Mouse (Mus musculus) kidney, adult 2 months (tissue): ENCODE data around the gene Pfdn2. TPM values are rescaled to one million over a fixed set of nuclear protein-coding genes. Genes with fewer than 3 reads are reported as not detected.

Experiments
- DNase-seq: peaks from one replicate; pipeline ENCODE4 v3.0.0; 2021
- H3K27ac ChIP-seq: fragments of 200-500 bp; 2 replicates; pipeline ENCODE4 v1.5.1; 2012; ENCODE audit warnings: low read depth, low read length, control low read depth, inconsistent platforms; ENCODE audit not compliant: insufficient read depth
- H3K27me3 ChIP-seq: fragments of 200-500 bp; replicated peaks from 2 replicates; pipeline ENCODE4 v1.6.1; 2012; ENCODE audit warnings: mild to moderate bottlenecking, moderate library complexity, low read length, inconsistent platforms; ENCODE audit not compliant: control insufficient read depth, insufficient read depth
- H3K36me3 ChIP-seq: fragments of 200-500 bp; 2 replicates; pipeline ENCODE4 v1.6.1; 2012; ENCODE audit warnings: mild to moderate bottlenecking, moderate library complexity, low read length, inconsistent platforms; ENCODE audit not compliant: control insufficient read depth, insufficient read depth
- H3K4me1 ChIP-seq: fragments of 200-500 bp; 2 replicates; pipeline ENCODE4 v1.6.1; 2011; ENCODE audit warnings: low read length; ENCODE audit not compliant: control insufficient read depth, insufficient read depth
- H3K4me3 ChIP-seq: fragments of 200-500 bp; 2 replicates; pipeline ENCODE4 v1.5.1; 2011; ENCODE audit warnings: mild to moderate bottlenecking, low read depth, low read length, control low read depth; ENCODE audit not compliant: insufficient read depth
- CTCF ChIP-seq: fragments of 200-500 bp; conservative IDR thresholded peaks from 2 replicates; pipeline ENCODE4 v1.5.1; 2011; ENCODE audit warnings: low read depth, mild to moderate bottlenecking, control low read depth, low read length, moderate library complexity, mixed read lengths; ENCODE audit not compliant: insufficient read depth, insufficient read length
- POLR2A ChIP-seq: fragments of 200-500 bp; IDR thresholded peaks from one replicate; pipeline ENCODE4 v1.6.1; 2011; ENCODE audit warnings: low read depth, low read length, control low read depth
- WGBS: fragments of 180-500 bp; shearing (Covaris S2); methylation state at CpG from one replicate; pipeline ENCODE4 v1.1.7; 2018; 5-methylcytosine and 5-hydroxymethylcytosine counted together
- polyA plus RNA-seq: library from polyadenylated mRNA; depleted of rRNA; stranded (reverse); fragments of >200 nt; gene quantifications from 2 replicates; pipeline ENCODE4 v1.2.3, GENCODE M21; 2012

Gene Pfdn2
- polyA plus RNA-seq, 1 experiment: 37.0 TPM

DNA sequence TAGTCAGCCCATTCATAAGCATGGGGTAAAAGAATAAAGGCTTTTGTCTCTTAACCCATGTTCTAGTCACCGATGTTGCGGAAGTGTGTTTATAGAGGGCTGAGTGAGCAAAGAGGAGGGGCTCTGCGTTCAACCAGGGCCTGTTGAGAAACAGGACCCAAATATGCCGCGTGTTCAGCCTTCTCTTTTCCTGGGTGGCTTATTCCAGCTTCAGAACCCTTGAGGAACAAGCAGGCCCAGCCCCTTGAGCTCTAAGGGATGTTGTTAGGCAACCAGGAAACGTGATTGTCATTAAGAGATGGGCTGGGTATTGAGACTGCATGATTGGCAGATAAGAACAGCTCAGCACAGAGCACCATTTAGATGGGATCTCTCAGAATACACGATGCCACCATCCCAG is 20.5 kb downstream of the Pfdn2 start:
- no peaks in the 10 kb centered on the region for H3K36me3 ChIP-seq
- no peaks in the 10 kb centered on the region for H3K27me3 ChIP-seq
- H3K4me3 ChIP-seq: no peak overlapping the region
- TF ChIP-seq CTCF (no peak), POLR2A (no peak)
- DNase-seq: no peak
- no peak overlapping the region for H3K27ac ChIP-seq
- 67% methylated on average over 7 of the region's 7 CpGs for WGBS
- no peaks in the 10 kb centered on the region; the same call in 1 of the 2 replicates for H3K4me1 ChIP-seq

DNA sequence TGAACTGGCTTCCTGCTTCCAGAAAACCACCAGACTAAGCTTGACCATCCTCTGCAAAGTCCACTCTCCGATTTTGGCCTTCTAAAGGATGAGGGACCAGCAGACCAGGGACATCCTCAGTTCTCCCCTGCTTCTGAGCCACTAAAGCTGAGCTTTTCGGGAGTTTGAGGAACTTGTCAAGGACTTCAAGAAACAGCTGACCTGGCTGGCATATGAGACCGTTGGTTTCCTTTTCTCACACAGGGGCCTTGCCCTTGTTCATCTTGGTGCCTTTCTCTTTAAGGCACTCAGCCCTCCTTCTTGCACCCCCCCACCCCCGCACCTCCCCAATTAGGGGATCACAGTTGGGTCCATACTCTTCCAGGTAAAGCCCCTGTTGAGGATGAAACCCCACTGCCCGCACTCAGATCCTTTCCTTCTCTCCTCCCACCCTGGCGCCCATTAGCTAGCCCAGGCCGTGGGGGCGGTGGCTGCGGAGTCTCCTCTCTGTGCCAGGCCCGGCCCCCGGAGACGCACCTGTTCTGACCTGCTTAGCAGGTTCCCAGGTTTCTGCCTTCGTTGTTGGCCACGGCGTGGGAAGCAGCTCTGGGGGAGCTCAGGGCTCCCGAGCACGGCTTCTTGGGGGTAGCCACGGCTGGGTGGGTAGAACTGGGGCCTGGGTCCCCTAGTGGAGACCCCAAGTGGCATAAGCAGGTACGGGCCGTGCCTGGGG is 24.5 kb downstream of the Pfdn2 start, which contains the start of gene Nectin4:
Nectin4 (plus strand) TSS at position 255 of the 712 bp plus-strand sequence.
- peak; percentile 47 for DNase-seq
- H3K27ac ChIP-seq: no peak within 1 kb of the TSS
- no peak for TF ChIP-seq POLR2A
- no peak for TF ChIP-seq CTCF
- H3K4me1 ChIP-seq: no peaks in the 10 kb centered on the region; the same call in 1 of the 2 replicates
- H3K27me3 ChIP-seq: no peaks in the 10 kb centered on the region
- peak within 1 kb of the TSS; percentile 23 for H3K4me3 ChIP-seq
- WGBS: 38% methylated on average over 20 of the region's 20 CpGs
- H3K36me3 ChIP-seq: no peaks in the 10 kb centered on the region

DNA sequence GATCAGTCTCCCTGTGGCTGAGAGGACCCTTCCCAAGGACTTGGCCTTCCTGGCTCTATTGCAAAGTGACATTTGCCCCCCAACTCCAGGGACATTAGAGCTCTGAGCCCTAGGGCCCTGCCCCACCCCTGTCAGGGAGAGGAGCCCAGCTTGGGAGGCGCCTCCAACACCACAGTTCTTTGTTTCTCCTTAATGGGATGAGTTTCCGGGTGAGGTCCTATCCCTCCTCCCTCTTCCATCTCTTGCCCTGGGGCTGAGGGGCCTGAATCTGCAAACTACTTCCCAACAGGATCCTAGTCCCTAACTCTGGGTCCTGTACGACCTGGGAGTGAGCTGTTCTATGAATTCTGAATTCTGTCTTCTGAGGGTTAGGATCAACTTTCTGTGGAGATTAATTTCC is 27.4 kb downstream of the Pfdn2 start:
- DNase-seq: no peak
- no peaks in the 10 kb centered on the region; the same call in 1 of the 2 replicates for H3K4me1 ChIP-seq
- H3K27me3 ChIP-seq: no peaks in the 10 kb centered on the region
- no peaks in the 10 kb centered on the region for H3K36me3 ChIP-seq
- WGBS: 76% methylated on average over 3 of the region's 3 CpGs
- no peak overlapping the region for H3K4me3 ChIP-seq
- no peak overlapping the region for H3K27ac ChIP-seq
- no peak for TF ChIP-seq CTCF
- TF ChIP-seq POLR2A: no peak

DNA sequence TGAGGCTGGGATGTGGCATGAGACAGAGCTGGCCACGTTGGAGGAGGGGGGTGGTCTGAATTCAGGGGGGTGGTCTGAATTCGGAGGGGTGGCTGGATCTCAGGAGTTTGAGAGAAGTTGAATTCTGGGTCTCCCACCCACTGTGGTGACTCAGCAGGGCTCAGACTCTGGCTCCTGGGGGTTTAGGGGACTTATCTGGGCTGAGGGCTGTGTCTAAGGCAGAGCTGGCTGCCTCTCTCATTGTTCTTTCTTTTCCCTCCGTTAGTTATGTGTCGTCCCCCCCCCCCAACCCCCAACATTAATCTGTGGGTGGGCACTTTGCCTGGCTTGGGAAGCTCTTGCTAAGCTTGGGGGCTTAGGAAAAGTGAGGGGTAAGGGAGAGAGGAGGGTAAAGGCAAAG is 28.5 kb downstream of the Pfdn2 start:
- DNase-seq: no peak
- no peak for TF ChIP-seq CTCF
- TF ChIP-seq POLR2A: no peak
- Histone ChIP-seq H3K4me1 (no peaks in the 10 kb centered on the region; the same call in 1 of the 2 replicates), H3K4me3 (no peak overlapping the region), H3K27ac (no peak overlapping the region), H3K36me3 (no peaks in the 10 kb centered on the region), H3K27me3 (no peaks in the 10 kb centered on the region)
- 7% methylated on average over 4 of the region's 4 CpGs for WGBS

DNA sequence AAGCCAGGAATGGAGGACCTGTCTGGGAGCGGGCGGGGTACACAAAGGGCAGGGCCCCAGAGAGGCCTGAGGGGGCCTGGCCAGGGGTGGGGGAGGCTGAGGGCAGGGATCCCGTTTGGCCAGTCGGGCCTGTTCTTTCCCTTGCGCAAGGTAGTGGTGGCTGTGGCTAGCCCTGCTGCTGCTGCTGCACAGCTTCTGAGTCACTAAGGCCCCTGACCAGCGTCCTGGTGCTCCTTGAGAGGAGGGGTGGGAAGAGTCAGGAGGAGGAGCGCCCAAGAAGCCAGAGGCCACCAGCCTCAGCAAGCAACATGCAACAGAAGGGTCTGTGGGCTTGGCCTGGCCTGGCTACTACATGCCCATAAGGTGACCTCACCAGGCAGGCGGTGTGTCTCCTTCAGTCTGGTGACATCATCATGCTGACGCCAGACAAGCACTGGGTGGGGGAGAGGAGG is 30.2 kb downstream of the Pfdn2 start:
- no peak for DNase-seq
- Histone ChIP-seq H3K36me3 (no peaks in the 10 kb centered on the region), H3K4me3 (no peak overlapping the region), H3K27ac (no peak overlapping the region), H3K27me3 (no peaks in the 10 kb centered on the region), H3K4me1 (no peaks in the 10 kb centered on the region)
- TF ChIP-seq CTCF (no peak), POLR2A (no peak)
- WGBS: 50% methylated on average over 9 of the region's 9 CpGs

DNA sequence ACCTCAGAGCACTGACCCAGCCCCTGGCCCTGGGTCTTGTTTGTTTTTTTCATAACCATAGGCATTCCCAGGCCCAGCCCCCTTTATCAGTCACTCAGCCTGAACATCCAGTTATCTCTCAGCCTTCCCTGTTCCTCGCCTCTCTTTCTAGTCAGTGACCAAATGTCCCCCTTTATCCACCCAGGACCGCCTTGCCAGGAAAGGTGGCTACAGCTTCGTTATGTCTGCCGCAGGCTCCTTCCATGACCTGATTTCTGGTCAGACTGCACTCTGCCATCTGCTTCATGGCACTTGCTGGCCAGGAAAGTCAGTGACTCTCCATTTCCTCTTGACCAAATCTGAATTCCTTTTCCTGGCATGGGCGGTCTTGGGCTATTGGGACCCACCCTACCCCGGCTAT is 32.8 kb downstream of the Pfdn2 start:
- Histone ChIP-seq H3K36me3 (no peaks in the 10 kb centered on the region), H3K4me1 (no peaks in the 10 kb centered on the region), H3K27ac (no peak overlapping the region), H3K4me3 (no peak overlapping the region), H3K27me3 (no peaks in the 10 kb centered on the region)
- DNase-seq: no peak
- WGBS: 89% methylated on average over 6 of the region's 6 CpGs
- TF ChIP-seq POLR2A (no peak), CTCF (no peak)

DNA sequence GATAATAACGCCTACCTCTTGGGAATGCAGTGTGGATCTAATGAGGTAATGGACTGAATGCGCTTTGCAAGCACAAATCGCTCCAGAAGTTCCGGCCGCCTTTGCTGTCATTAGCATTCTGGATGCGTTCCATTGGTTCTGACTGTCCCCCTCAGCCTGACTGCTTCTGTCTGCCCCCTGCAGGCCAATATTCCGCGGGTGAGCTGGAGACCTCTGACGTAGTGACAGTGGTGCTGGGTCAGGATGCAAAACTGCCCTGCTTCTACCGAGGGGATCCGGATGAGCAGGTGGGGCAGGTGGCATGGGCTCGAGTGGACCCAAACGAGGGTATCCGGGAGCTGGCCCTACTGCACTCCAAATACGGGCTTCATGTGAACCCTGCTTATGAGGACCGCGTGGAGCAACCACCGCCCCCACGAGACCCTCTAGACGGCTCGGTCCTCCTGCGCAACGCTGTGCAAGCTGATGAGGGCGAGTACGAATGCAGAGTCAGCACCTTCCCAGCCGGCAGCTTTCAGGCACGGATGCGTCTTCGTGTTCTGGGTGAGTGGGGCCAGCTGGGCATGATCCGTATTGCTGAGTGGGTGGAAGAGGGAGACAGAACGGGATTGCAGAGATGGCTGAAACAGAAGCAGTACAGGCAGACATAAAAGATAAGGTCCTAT is 34.6 kb downstream of the Pfdn2 start:
- peak; percentile 85 for DNase-seq
- Histone ChIP-seq H3K27ac (no peak overlapping the region), H3K4me1 (no peaks in the 10 kb centered on the region), H3K36me3 (no peaks in the 10 kb centered on the region), H3K4me3 (peak overlapping the region; percentile 9; the same call in 1 of the 2 replicates), H3K27me3 (no peaks in the 10 kb centered on the region)
- TF ChIP-seq POLR2A (no peak), CTCF (peak; percentile 73)
- 3% methylated on average over 31 of the region's 31 CpGs for WGBS
